Mouse (Mus musculus) heart, embryonic 16.5 days (tissue): ENCODE measurements around the gene Phldb3. TPM values are rescaled to one million over a fixed set of nuclear protein-coding genes. Genes with fewer than 3 reads are reported as not detected.

Experiments
- ATAC-seq: fragments of 200-750 bp; cut with Nextera tagmentation; replicated peaks from 2 replicates; pipeline ENCODE4 v1.8.0; 2017; ENCODE audit warnings: moderate number of reproducible peaks; ENCODE audit not compliant: insufficient read depth, low FRiP score; ENCODE audit errors: extremely low read depth
- H3K27ac ChIP-seq: fragments of 300-500 bp; sonication (generic); 2 replicates; pipeline ENCODE4 v1.5.1; 2014; ENCODE audit warnings: mild to moderate bottlenecking, low read length, control low read depth, moderate library complexity
- H3K27me3 ChIP-seq: fragments of 300-500 bp; sonication (generic); 2 replicates; pipeline ENCODE4 v1.6.1; 2014; ENCODE audit warnings: low read length, mixed read lengths; ENCODE audit not compliant: control insufficient read depth, insufficient read depth
- H3K36me3 ChIP-seq: fragments of 300-500 bp; sonication (generic); 2 replicates; pipeline ENCODE4 v1.6.1; 2014; ENCODE audit not compliant: control insufficient read depth, insufficient read depth
- H3K4me1 ChIP-seq: fragments of 300-500 bp; sonication (generic); 2 replicates; pipeline ENCODE4 v1.6.1; 2014; ENCODE audit warnings: low read length, mixed read lengths; ENCODE audit not compliant: control insufficient read depth, insufficient read depth
- H3K4me2 ChIP-seq: fragments of 300-500 bp; sonication (generic); 2 replicates; pipeline ENCODE4 v1.6.1; 2014; ENCODE audit warnings: low read depth, mild to moderate bottlenecking, control low read depth, low read length
- H3K4me3 ChIP-seq: fragments of 300-500 bp; sonication (generic); 2 replicates; pipeline ENCODE4 v1.5.1; 2014; ENCODE audit warnings: mild to moderate bottlenecking, control low read depth, low read length
- H3K9ac ChIP-seq: fragments of 300-500 bp; sonication (generic); 2 replicates; pipeline ENCODE4 v1.6.1; 2014; ENCODE audit warnings: low read length, control low read depth
- H3K9me3 ChIP-seq: fragments of 300-500 bp; sonication (generic); replicated peaks from 2 replicates; pipeline ENCODE4 v1.6.1; 2016; ENCODE audit warnings: low read length; ENCODE audit not compliant: control insufficient read depth
- WGBS: fragments of 180-500 bp; shearing (Covaris S2); extraction: QIAGEN DNeasy Blood & Tissue Kit; methylation state at CpG from one replicate; pipeline ENCODE4 v1.1.7; 2014; 5-methylcytosine and 5-hydroxymethylcytosine counted together
- polyA plus RNA-seq: library from polyadenylated mRNA; unstranded; fragments of >200 nt; fragmentation: Nextera tagmentation; extraction: Ambion mirVana; gene quantifications from 2 replicates; pipeline ENCODE4 v1.2.1, GENCODE M21; 2015

The Phldb3 gene
- polyA plus RNA-seq, 1 experiment from 2014 or later, result 0.17 TPM

DNA sequence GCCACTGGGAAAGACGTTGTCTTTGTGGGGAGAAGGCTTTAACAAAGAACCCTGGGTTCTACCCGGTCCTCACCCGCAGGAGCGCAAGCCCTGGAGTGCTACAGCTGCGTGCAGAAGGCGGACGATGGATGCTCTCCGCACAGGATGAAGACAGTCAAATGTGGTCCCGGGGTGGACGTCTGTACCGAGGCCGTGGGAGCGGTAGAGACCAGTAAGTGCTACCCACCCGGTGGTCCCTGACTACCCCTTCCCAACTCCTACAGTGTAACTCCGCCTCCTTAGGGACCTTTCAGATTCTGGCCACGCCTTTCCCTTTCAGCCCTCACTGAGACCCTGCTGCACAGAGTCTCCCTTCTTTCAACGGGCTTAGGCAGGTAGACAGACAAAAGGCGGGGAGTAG, 26.5 kb downstream of the Phldb3 start:
- peaks cover 4% of the 10 kb centered on the region for H3K4me1 ChIP-seq
- H3K4me3 ChIP-seq, result no peak overlapping the region
- H3K27ac ChIP-seq, result no peak overlapping the region
- no peaks in the 10 kb centered on the region for H3K9me3 ChIP-seq
- 3% methylated on average over 18 of the region's 18 CpGs for WGBS
- ATAC-seq, result no peak
- no peak overlapping the region for H3K4me2 ChIP-seq
- H3K9ac ChIP-seq, result no peak overlapping the region
- H3K36me3 ChIP-seq, result no peaks in the 10 kb centered on the region
- peaks cover 48% of the 10 kb centered on the region for H3K27me3 ChIP-seq

GRCm38 (mm10) chr7:24638026-24638856, 27.7 kb downstream of the Phldb3 start:
- Histone ChIP-seq H3K4me3 (peak overlapping the region; percentile 52), H3K9ac (0 out of 2 replicates have a peak overlapping the region, but pooled peaks have one; percentile 41), H3K27ac (no peak overlapping the region), H3K4me1 (peaks cover 4% of the 10 kb centered on the region), H3K4me2 (peak overlapping the region; percentile 70), H3K27me3 (peaks cover 51% of the 10 kb centered on the region), H3K9me3 (no peaks in the 10 kb centered on the region), H3K36me3 (no peaks in the 10 kb centered on the region)
- ATAC-seq, result no peak
- 4% methylated on average over 35 of the region's 35 CpGs for WGBS

- H3K9me3 ChIP-seq, result no peaks in the 10 kb centered on the region
- H3K27me3 ChIP-seq, result peaks cover 49% of the 10 kb centered on the region
- 61% methylated on average over 13 of the region's 13 CpGs for WGBS
- H3K4me2 ChIP-seq, result no peak overlapping the region
- H3K4me1 ChIP-seq, result peaks cover 4% of the 10 kb centered on the region
- no peak for ATAC-seq
- H3K27ac ChIP-seq, result no peak overlapping the region
- H3K4me3 ChIP-seq, result no peak overlapping the region
- H3K9ac ChIP-seq, result no peak overlapping the region
- H3K36me3 ChIP-seq, result no peaks in the 10 kb centered on the region
Measured at GRCm38 (mm10) chr7:24640450-24640849, 29.9 kb downstream of the Phldb3 start.

DNA sequence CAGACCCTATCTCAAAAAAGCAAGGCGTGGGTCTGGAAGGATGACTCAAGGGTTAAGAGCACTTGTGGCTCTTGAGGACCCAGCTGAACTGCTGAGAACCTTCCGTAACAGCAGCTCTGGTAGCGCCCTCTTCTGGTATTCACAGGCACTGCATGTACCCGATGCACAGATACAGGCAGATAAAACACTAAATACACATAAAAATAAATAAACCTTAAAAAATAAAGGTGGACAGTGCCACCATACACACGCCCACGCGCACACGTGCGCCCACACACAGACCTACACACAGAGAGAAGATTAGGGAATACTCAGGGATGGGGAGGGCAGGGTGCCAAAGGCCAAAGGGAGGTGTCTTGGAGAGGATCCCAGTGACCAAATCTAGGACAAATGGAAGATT, 31.9 kb downstream of the Phldb3 start:
- ATAC-seq, result no peak

DNA sequence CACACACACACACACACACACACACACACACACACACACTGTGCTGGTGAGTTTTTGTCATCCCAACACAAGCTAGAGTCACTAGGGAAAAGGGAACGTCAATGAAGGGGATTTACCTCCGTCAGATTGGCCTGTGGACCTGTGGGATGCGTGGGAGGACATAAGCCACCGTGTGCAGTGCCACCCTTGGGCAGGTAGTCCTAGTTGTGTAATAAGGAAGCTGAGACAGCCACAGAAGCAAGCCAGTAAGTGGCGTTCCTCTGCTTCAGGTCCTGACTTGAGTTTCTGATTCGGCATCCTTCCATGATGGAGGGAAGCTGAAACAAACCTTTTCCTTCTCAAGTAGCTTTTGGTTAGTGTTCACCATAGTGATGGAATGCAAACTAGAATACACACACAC, 33.9 kb downstream of the Phldb3 start:
- Histone ChIP-seq H3K27me3 (peaks cover 15% of the 10 kb centered on the region), H3K4me2 (no peak overlapping the region), H3K36me3 (no peaks in the 10 kb centered on the region), H3K9me3 (no peaks in the 10 kb centered on the region), H3K9ac (no peak overlapping the region), H3K27ac (no peak overlapping the region), H3K4me1 (no peaks in the 10 kb centered on the region), H3K4me3 (no peak overlapping the region)
- no peak for ATAC-seq
- 70% methylated on average over 6 of the region's 6 CpGs for WGBS

More for the DNA sequence above, 31.9 kb downstream of the Phldb3 start:
- WGBS, result 2% methylated on average over 9 of the region's 9 CpGs
- Histone ChIP-seq H3K27ac (no peak overlapping the region), H3K4me1 (peaks cover 4% of the 10 kb centered on the region), H3K4me2 (no peak overlapping the region), H3K9ac (no peak overlapping the region), H3K27me3 (peaks cover 31% of the 10 kb centered on the region), H3K36me3 (no peaks in the 10 kb centered on the region), H3K4me3 (no peak overlapping the region), H3K9me3 (no peaks in the 10 kb centered on the region)

DNA sequence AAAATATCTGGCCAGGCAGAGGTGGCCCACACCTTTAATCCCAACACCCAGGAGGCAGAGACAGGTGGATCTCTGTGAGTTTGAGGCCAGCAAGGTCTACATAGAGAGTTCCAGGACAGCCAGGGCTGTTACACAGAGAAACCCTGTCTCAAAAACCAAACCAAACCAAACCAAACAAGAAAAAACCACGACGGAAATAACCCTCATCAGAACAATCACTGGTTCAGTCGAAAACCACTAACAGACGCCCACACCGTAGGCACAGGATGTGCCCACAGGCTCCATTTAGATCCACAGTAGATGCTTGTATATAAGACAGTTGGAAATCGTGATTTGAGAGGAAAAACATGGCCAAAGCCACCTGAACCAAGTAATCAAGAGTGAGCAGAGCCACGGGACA, 34.4 kb downstream of the Phldb3 start:
- WGBS, result 61% methylated on average over 7 of the region's 7 CpGs

GRCm38 (mm10) chr7:24646486-24646885, 35.9 kb downstream of the Phldb3 start:
- 66% methylated on average over 7 of the region's 7 CpGs for WGBS
- Histone ChIP-seq H3K4me3 (no peak overlapping the region), H3K27ac (no peak overlapping the region), H3K4me2 (no peak overlapping the region), H3K27me3 (peaks cover 7% of the 10 kb centered on the region; the same call in 1 of the 2 replicates), H3K9ac (no peak overlapping the region), H3K36me3 (no peaks in the 10 kb centered on the region), H3K9me3 (no peaks in the 10 kb centered on the region), H3K4me1 (no peaks in the 10 kb centered on the region)
- no peak for ATAC-seq

More for the DNA sequence above, 34.4 kb downstream of the Phldb3 start:
- H3K4me1 ChIP-seq, result no peaks in the 10 kb centered on the region
- ATAC-seq, result no peak
- H3K27me3 ChIP-seq, result peaks cover 13% of the 10 kb centered on the region
- H3K4me2 ChIP-seq, result no peak overlapping the region
- no peak overlapping the region for H3K4me3 ChIP-seq
- H3K9ac ChIP-seq, result no peak overlapping the region
- no peaks in the 10 kb centered on the region for H3K9me3 ChIP-seq
- H3K27ac ChIP-seq, result no peak overlapping the region
- H3K36me3 ChIP-seq, result no peaks in the 10 kb centered on the region

DNA sequence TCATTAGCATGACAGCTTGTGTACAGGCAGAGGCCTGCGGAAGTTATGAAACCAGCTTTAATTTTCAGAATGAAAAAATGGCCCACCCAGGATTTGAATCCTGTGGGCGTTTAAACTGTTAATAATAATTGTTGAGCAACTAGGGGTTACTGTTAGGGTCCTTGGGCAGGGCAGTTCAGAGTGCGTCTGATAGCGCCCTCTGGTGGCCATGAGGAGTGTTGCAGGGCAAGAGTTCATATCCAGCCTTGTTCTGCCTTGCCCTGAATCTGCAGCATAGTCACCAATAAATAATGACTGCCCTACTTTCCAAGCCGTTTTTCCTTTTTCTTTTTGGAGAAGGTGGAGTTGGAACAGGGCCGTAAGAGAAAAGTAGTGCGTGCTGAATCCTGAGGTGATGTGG, 43.1 kb downstream of the Phldb3 start:
- ATAC-seq, result no peak
- Histone ChIP-seq H3K9me3 (no peaks in the 10 kb centered on the region), H3K9ac (no peak overlapping the region), H3K4me3 (no peak overlapping the region), H3K36me3 (no peaks in the 10 kb centered on the region), H3K4me2 (no peak overlapping the region), H3K4me1 (no peaks in the 10 kb centered on the region), H3K27me3 (no peaks in the 10 kb centered on the region), H3K27ac (no peak overlapping the region)
- 25% methylated on average over 7 of the region's 7 CpGs for WGBS

DNA sequence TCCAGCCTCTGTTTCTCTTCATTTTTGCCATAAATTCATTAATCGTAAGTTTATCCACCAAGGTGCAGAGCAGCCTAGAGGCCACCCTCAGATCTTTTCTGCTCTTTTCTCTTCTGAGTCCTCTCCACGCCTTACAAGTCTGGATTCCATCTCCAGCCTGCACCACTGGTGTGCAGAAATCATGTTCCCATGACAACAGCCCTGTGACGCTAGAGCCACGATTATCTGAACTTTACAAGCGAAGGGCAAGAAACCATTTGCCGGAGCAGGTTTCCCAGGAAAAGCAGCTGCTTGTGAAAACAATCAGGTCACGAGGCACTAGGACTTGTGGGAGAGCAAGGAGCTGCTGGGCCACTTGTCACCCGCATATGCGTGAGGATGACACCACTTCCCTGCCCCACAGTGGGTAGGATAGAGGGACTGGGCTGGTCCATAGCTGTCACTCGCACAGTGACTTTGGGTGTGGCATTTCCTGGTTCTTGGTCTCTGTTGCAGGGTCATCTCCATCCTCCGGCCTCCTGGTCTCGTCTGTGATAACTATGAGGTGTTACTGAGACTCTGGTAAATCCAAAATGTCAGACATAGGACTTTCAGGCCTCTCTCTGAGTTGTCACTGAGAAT, 49.3 kb downstream of the Phldb3 start:
- 53% methylated on average over 12 of the region's 12 CpGs for WGBS
- Histone ChIP-seq H3K36me3 (no peaks in the 10 kb centered on the region), H3K9me3 (no peaks in the 10 kb centered on the region), H3K9ac (no peak overlapping the region), H3K4me3 (no peak overlapping the region), H3K4me2 (no peak overlapping the region), H3K27me3 (no peaks in the 10 kb centered on the region), H3K4me1 (no peaks in the 10 kb centered on the region), H3K27ac (no peak overlapping the region)
- ATAC-seq, result no peak
